ENCODE assay signal across 1 mouse cellular context in the genomic region with DNA sequence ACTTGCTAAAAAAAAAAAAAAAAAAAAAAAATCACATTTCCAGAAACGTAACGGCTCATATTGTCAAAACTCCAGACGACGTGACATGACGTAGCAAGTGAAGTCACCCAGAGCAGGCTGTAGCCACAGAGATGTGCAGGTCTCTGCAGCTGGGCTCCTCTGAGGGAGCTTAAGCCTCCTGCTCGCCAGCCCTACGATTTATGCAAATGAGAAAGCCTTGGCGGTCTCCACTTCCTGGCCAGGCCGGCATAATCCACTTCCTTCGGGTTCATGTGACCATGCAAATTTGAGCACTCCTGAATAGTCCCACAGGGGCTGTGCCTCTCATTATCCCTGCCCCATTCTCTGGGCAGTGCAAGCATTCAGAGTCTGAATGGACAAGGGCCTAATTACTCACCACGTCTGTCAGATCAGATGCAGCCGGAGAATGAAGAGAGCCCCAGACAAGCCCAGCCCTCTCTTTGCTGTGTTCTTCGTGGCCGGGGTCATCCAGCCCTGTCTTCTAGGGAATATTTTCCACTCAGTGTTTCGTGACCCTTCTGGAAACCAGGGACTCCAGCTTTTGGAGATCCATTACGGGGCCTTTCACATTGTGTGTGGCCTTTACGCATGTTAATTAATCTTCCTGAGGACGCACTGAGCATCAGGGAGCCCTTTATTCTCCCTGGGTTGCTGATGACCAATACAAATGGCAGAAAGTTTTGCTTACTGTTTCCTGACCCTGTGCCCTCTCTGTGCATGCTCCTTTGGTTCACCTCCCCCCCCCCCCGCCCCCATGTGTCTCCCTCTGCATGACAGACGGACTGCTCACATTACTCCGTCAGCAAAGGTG.
TF ChIP-seq lines count a peak whose summit lies in the region.

No protein-coding gene starts in this region.

TF ChIP-seq in CH12.LX, 34 proteins besides CTCF, POLR2A, EP300 and RAD21 (continued from another document):
- TF ChIP-seq E2F4 (IDR thresholded peaks at IDR 0.05; ENCODE audit: insufficient replicate concordance, low read depth, low read length) (peak; percentile 50; the same call in 1 of the 2 replicates), ELF1 (IDR thresholded peaks at IDR 0.05; ENCODE audit: low read depth, low read length) (peak; percentile 90), MEF2A (IDR thresholded peaks at IDR 0.05; ENCODE audit: borderline replicate concordance, low read depth, low read length) (peak; percentile 78), ZMIZ1 (IDR thresholded peaks at IDR 0.05; ENCODE audit: low read depth, low read length) (no peak), MYC (IDR thresholded peaks at IDR 0.05; ENCODE audit: low read depth, low read length) (peak; percentile 69; the same call in 1 of the 2 replicates), CHD2 (IDR thresholded peaks at IDR 0.05; ENCODE audit: low read length) (0 out of 2 replicates have a peak, but pooled peaks have one; percentile 42), UBTF (IDR thresholded peaks at IDR 0.05; ENCODE audit: low read depth, low read length) (no peak), RCOR1 (conservative IDR thresholded peaks at IDR 0.05; ENCODE audit: low read depth, low read length) (peak; percentile 63; the same call in 1 of the 2 replicates), CHD1 (IDR thresholded peaks at IDR 0.05; ENCODE audit: low read depth, low read length) (no peak), KAT2A (IDR thresholded peaks at IDR 0.05; ENCODE audit: insufficient replicate concordance, low read length) (no peak), ZC3H11A (IDR thresholded peaks at IDR 0.05; ENCODE audit: low read depth, low read length) (no peak), NELFE (IDR thresholded peaks at IDR 0.05; ENCODE audit: low read depth, low read length) (no peak)
TF ChIP-seq in CH12.LX: peak in this region for 22.
